Mouse (Mus musculus) stomach, embryonic 15.5 days (tissue): ENCODE data around the gene Mybpc3. TPM values are rescaled to one million over a fixed set of nuclear protein-coding genes. Genes with fewer than 3 reads are reported as not detected.

ENCODE experiments used
- ATAC-seq: fragments of 200-750 bp; cut with Nextera tagmentation; 2 replicates; pipeline ENCODE4 v1.8.0; 2017; ENCODE audit warnings: low read depth, moderate number of reproducible peaks, moderate TSS enrichment; ENCODE audit not compliant: insufficient read depth, low FRiP score
- H3K27ac ChIP-seq: fragments of 300-500 bp; sonication (generic); 2 replicates; pipeline ENCODE4 v1.5.1; 2015; ENCODE audit warnings: mild to moderate bottlenecking, inconsistent platforms
- H3K27me3 ChIP-seq: fragments of 300-500 bp; sonication (generic); replicated peaks from 2 replicates; pipeline ENCODE4 v1.6.1; 2015; ENCODE audit warnings: inconsistent platforms
- H3K36me3 ChIP-seq: fragments of 300-500 bp; sonication (generic); 2 replicates; pipeline ENCODE4 v1.6.1; 2015; ENCODE audit warnings: inconsistent platforms
- H3K4me1 ChIP-seq: fragments of 300-500 bp; sonication (generic); 2 replicates; pipeline ENCODE4 v1.6.1; 2015; ENCODE audit warnings: inconsistent platforms
- H3K4me2 ChIP-seq: fragments of 300-500 bp; sonication (generic); 2 replicates; pipeline ENCODE4 v1.6.1; 2015; ENCODE audit warnings: mild to moderate bottlenecking, inconsistent platforms
- H3K4me3 ChIP-seq: fragments of 300-500 bp; sonication (generic); replicated peaks from 2 replicates; pipeline ENCODE4 v1.5.1; 2015; ENCODE audit warnings: inconsistent platforms
- H3K9ac ChIP-seq: fragments of 300-500 bp; sonication (generic); 2 replicates; pipeline ENCODE4 v1.6.1; 2015; ENCODE audit warnings: inconsistent platforms
- H3K9me3 ChIP-seq: fragments of 300-500 bp; sonication (generic); 2 replicates; pipeline ENCODE4 v1.6.1; 2016; ENCODE audit warnings: inconsistent platforms
- WGBS: fragments of 180-500 bp; shearing (Covaris S2); methylation state at CpG from one replicate; pipeline ENCODE4 v1.1.7; 2015; 5-methylcytosine and 5-hydroxymethylcytosine counted together
- polyA plus RNA-seq: library from polyadenylated mRNA; unstranded; fragments of >200 nt; fragmentation: Nextera tagmentation; extraction: Ambion mirVana; gene quantifications from 2 replicates; pipeline ENCODE4 v1.2.1, GENCODE M21; 2015

The Mybpc3 gene
- polyA plus RNA-seq, 1 experiment from 2014 or later = 0.67 TPM

DNA sequence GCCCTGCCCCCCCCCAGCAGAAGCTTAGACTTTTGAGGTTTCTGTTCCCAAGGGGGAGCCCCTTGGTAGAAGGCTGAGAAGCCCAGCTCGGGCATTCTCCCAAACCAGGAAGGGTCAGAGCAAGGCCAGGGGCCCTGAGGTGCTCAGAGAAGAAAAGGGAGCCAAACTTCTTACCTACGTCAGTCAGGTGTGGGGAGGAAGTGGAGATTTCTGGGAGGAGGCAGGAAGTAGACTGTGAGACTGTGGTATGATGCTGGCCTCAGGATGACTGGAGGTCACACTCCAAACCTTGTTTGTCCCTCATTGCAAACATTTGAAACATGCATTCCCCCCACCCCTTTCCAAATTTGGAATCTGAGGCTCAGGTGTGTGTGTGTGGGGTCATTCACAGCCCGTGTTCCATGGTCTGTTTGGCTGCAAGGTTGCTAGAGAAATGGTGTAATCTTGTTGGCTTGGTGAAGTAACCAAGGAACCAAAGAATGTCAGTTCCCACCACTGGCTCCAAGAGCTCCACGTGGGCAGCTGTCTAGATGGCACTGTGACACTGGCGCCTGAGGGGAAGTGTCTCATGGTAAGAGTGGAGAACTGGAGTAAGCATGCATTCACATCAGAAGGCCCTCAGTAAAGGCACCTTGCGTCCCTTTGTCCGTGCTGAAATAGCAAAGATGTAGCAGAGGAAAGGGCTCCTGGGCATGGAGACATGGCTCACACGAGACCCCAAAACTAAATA lies 37.0 kb upstream of the Mybpc3 start:
- ATAC-seq = no peak
- no peak overlapping the region for H3K4me3 ChIP-seq
- no peaks in the 10 kb centered on the region for H3K27me3 ChIP-seq
- H3K36me3 ChIP-seq = no peaks in the 10 kb centered on the region
- peaks cover 4% of the 10 kb centered on the region; the same call in 1 of the 2 replicates for H3K4me1 ChIP-seq
- H3K9ac ChIP-seq = no peak overlapping the region
- no peak overlapping the region for H3K27ac ChIP-seq
- no peak overlapping the region for H3K4me2 ChIP-seq
- 73% methylated on average over 8 of the region's 8 CpGs for WGBS
- H3K9me3 ChIP-seq = no peaks in the 10 kb centered on the region

DNA sequence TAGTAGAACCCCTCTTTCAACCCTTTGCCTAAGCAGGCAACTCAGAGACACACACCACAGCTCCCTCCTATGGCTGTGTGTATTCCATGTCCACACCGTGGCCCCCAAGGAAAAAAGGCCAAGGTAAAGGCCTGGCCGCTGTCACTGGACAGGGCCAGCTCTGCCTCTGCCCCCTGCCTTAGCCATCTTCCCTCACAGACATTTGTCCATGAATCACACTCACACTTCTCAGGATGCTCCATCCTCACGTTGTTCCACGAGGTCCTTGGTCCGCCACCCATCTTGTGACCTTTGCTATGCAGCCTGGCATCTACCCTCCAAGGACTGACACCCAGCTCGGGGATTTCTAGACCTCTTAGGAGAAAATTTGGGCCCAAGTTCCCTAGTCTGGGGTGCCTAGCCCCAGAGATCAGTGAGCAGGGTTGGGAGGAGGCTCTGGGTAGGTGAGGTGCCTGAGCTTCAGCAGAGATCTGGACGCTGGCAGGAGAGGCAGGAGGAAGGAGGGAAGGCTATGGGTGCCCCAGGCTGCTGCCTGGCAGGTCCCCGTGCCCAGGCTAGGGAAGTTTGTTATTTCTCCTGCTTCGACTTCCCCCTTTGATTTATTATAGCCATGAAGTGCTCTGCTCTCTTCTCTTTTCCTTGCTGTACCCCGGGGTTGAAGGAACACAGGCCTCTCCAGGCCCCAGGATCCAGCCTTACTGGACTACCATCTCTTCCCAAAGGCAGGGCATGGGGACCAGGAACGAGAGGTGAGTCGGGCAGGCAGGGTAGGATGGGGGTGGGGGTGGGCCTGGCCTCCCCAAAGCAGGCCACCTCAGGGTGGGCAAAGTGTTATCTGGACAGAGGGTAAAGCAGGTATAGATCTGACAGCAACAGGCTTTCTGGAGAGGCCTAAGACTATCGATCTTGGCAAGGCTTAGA lies 35.9 kb upstream of the Mybpc3 start, which contains the start of gene Spi1:
TSS of gene Spi1 (plus strand) at position 616 of the 921 bp plus-strand sequence.
- Histone ChIP-seq H3K27ac (peak within 1 kb of the TSS; percentile 54), H3K9ac (no peak within 1 kb of the TSS), H3K27me3 (no peaks in the 10 kb centered on the region), H3K9me3 (no peaks in the 10 kb centered on the region), H3K4me3 (no peak within 1 kb of the TSS), H3K4me2 (no peak within 1 kb of the TSS), H3K4me1 (peaks cover 4% of the 10 kb centered on the region; the same call in 1 of the 2 replicates), H3K36me3 (no peaks in the 10 kb centered on the region)
- no peak for ATAC-seq
- whole genome bisulfite sequencing = 74% methylated on average over 13 of the region's 13 CpGs

GRCm38 (mm10) chr2:91082844-91083243 lies 35.1 kb upstream of the Mybpc3 start:
- Histone ChIP-seq H3K36me3 (no peaks in the 10 kb centered on the region), H3K4me3 (no peak overlapping the region), H3K27ac (peak overlapping the region; percentile 54), H3K4me1 (peaks cover 4% of the 10 kb centered on the region; the same call in 1 of the 2 replicates), H3K9me3 (no peaks in the 10 kb centered on the region), H3K27me3 (no peaks in the 10 kb centered on the region), H3K4me2 (no peak overlapping the region), H3K9ac (no peak overlapping the region)
- 68% methylated on average over 11 of the region's 11 CpGs for WGBS
- no peak; the same call in 1 of the 2 replicates for ATAC-seq

- no peak overlapping the region for H3K4me2 ChIP-seq
- no peak overlapping the region for H3K4me3 ChIP-seq
- H3K36me3 ChIP-seq = no peaks in the 10 kb centered on the region
- H3K27me3 ChIP-seq = no peaks in the 10 kb centered on the region
- H3K27ac ChIP-seq = no peak overlapping the region
- ATAC-seq = no peak
- peaks cover 4% of the 10 kb centered on the region; the same call in 1 of the 2 replicates for H3K4me1 ChIP-seq
- H3K9ac ChIP-seq = no peak overlapping the region
- H3K9me3 ChIP-seq = no peaks in the 10 kb centered on the region
- 39% methylated on average over 1 of the region's 1 CpGs for WGBS
Observed at GRCm38 (mm10) chr2:91083366-91083940, 34.5 kb upstream of the Mybpc3 start.

DNA sequence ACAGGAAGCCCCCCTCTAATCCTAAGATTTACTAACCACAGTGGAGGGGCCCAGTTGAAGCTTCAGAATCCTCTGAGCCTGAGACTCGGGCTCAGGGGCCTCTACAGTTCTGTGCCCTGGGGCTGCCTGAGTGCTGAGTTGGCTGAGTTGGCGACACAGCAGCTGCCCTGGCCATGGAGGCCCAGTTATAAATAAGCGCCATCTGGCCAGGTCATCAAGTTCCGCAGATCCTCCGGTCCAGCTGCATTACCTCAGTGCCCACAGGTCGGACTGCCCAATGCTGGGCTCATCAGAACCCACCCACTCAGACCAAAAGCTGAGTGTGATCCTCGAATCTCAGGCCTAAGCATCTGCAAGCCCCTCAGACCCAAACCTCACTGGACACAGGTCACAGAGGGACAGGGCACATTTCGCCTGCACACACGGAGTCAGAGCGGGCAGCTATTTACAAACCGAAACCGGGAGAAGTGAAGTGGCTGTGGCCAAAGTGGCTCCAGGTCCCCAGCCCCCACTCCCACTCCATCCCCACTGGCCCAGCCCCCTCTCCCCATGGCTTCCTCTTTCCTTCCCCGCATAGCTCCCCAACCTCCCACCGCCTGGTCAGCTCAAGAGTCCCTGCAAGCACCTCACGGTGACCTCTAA lies 33.6 kb upstream of the Mybpc3 start:
- Histone ChIP-seq H3K27ac (no peak overlapping the region), H3K9ac (no peak overlapping the region), H3K4me3 (no peak overlapping the region), H3K27me3 (no peaks in the 10 kb centered on the region), H3K36me3 (no peaks in the 10 kb centered on the region), H3K9me3 (no peaks in the 10 kb centered on the region), H3K4me2 (no peak overlapping the region), H3K4me1 (no peaks in the 10 kb centered on the region)
- WGBS = 80% methylated on average over 15 of the region's 15 CpGs
- ATAC-seq = no peak

DNA sequence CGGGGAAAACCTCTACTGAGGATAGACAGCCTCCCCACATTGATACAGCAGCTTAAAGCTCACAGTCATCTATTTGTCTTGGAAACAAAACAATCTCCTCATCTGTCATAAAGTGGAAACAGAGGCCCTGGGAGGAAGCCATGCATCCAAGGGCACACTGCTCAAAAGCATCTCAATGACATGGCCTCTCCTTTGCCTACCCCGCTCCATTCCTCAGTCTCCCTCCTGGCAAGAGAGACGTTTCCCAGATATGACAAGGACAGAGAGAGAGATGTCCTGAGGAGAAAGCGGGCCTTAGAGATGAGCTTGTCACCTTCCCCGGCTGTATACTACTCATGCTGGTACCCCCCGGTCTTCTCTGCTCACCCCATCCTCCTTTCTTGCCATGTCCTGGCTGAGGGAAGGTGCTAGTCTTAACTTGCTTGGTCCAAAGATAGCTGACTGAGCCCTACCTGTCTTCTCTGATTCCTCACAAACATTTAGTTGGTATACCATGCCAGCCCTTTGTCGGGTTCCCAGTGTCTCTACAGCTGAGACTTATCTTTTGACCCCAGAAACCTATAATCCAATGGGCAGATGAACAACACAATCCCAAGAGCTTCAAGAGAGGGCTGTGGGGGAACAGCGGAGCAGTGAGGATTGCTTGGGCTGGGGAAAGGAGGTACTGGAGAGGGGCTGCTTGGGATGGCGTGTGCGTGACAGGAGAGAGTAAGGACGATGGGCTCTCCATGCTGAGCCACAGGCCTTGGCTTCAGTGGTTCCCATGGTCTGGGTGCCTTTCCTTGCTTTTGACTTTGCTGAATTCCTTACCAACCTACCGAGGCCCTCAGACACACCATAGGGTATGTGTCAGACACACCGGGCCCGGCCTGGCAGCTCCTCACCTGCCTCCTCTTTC lies 32.2 kb upstream of the Mybpc3 start:
- no peak overlapping the region for H3K27ac ChIP-seq
- no peaks in the 10 kb centered on the region for H3K4me1 ChIP-seq
- no peak overlapping the region for H3K4me3 ChIP-seq
- 87% methylated on average over 14 of the region's 14 CpGs for WGBS
- H3K36me3 ChIP-seq = no peaks in the 10 kb centered on the region
- H3K9me3 ChIP-seq = no peaks in the 10 kb centered on the region
- ATAC-seq = no peak
- H3K4me2 ChIP-seq = no peak overlapping the region
- H3K9ac ChIP-seq = no peak overlapping the region
- H3K27me3 ChIP-seq = no peaks in the 10 kb centered on the region

- Histone ChIP-seq H3K4me2 (no peak overlapping the region), H3K27ac (no peak overlapping the region), H3K4me3 (no peak overlapping the region), H3K9me3 (no peaks in the 10 kb centered on the region), H3K9ac (no peak overlapping the region), H3K36me3 (no peaks in the 10 kb centered on the region), H3K27me3 (no peaks in the 10 kb centered on the region), H3K4me1 (no peaks in the 10 kb centered on the region)
- no peak for ATAC-seq
- 72% methylated on average over 9 of the region's 9 CpGs for WGBS
Observed at GRCm38 (mm10) chr2:91086392-91087237, 31.3 kb upstream of the Mybpc3 start.

DNA sequence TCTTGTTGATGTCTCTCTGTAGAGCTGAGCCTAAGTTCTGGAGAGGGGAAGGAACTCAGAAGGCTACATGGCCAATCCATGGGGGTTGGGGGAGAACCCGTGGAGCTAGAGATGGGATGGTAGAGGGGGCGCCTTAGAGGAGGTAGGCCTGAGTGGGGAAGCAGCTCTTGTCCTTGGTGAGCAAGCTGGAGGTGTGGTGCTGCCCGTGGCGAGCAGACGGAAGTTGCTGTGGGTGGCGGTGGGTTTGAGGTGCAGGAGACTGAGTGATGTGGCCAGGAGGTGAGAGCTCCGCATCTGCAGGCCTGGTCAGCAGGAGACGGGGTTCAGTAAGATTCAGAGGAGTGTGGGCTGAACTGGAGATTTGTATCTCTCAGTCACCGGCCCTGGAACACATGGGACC lies 30.5 kb upstream of the Mybpc3 start:
- H3K4me2 ChIP-seq = no peak overlapping the region
- H3K9me3 ChIP-seq = no peaks in the 10 kb centered on the region
- H3K4me1 ChIP-seq = no peaks in the 10 kb centered on the region
- no peak overlapping the region for H3K9ac ChIP-seq
- H3K27me3 ChIP-seq = no peaks in the 10 kb centered on the region
- no peak for ATAC-seq
- WGBS = 84% methylated on average over 9 of the region's 9 CpGs
- no peaks in the 10 kb centered on the region for H3K36me3 ChIP-seq
- no peak overlapping the region for H3K27ac ChIP-seq
- no peak overlapping the region for H3K4me3 ChIP-seq

- Histone ChIP-seq H3K27me3 (no peaks in the 10 kb centered on the region), H3K36me3 (no peaks in the 10 kb centered on the region), H3K4me1 (no peaks in the 10 kb centered on the region), H3K9ac (no peak overlapping the region), H3K4me2 (no peak overlapping the region), H3K27ac (no peak overlapping the region), H3K4me3 (no peak overlapping the region), H3K9me3 (no peaks in the 10 kb centered on the region)
- ATAC-seq = no peak
- 69% methylated on average over 9 of the region's 9 CpGs for WGBS
Observed at GRCm38 (mm10) chr2:91088987-91089386, 29.0 kb upstream of the Mybpc3 start.

DNA sequence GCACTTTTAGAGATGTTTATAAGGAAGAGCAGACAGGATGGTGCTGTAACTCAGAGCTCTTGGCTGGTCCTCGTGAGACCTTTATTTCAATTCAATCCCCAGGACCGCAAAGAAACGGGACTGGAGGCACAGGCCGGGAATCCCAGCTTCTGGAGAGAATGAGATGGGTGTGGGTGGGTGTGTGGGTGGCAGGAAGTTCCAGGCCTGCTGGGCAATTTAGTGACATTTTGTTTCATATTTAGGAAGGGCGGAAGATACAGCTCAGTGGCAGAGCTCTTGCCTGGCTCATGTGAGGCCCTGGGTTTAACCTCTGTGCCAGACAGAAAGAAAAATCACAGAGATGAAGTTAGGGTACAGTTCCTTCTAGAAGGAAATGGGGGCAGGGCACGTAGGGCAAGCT lies 27.7 kb upstream of the Mybpc3 start:
- ATAC-seq = no peak
- Histone ChIP-seq H3K27ac (no peak overlapping the region), H3K9ac (no peak overlapping the region), H3K9me3 (no peaks in the 10 kb centered on the region), H3K4me3 (no peak overlapping the region), H3K27me3 (no peaks in the 10 kb centered on the region), H3K36me3 (no peaks in the 10 kb centered on the region), H3K4me1 (no peaks in the 10 kb centered on the region), H3K4me2 (no peak overlapping the region)
- WGBS = 67% methylated on average over 6 of the region's 6 CpGs
